Mouse (Mus musculus): ENCODE data around the gene Tjap1. TPM values are rescaled to one million over a fixed set of nuclear protein-coding genes. Genes with fewer than 3 reads are reported as not detected.

Tjap1 gene
- polyA plus RNA-seq, 1 experiment from 2014 or later = 50.9 TPM

DNA sequence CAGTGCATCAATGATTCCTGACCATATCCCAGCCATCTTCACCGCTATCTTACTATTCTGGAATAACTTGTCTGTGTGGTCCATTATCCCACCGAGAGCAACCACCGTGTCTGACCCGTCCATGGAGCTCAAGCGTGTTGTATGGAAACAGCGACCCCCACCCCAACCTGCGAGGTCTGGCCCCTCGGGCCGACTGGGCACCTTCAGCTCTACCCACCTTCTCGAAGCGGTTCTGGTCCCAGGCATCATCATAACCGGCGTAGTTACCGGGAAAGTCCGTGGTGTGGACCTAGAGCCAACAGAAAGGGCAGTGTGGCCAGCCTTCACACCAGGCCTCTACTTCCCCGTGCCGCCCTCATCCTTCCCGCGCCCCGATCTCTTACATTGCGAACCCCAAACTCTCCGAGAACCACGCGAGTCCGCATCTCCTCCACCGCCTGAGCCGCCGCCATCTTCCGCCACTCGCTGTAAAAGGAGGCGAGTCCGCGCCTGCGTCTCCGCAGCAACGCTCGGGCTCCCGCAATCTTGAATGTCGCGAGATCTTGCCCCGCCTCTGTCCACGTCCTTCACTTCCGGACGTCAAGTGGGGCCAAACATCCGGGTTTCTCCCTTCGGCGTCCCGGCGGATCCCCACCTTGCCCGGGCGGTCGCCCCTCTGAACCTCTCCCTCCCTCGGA lies 35.2 kb downstream of the Tjap1 start, which contains the start of the genes Polr1c and Yipf3:
Polr1c (minus strand) TSS at position 543 of the 677 bp plus-strand sequence.
Yipf3 (plus strand) TSS at position 569 of the 677 bp plus-strand sequence.
- H3K4me1 ChIP-seq = peaks cover 23% of the 10 kb centered on the region
- H3K4me3 ChIP-seq = peak within 1 kb of the TSS; percentile 91
- no peaks in the 10 kb centered on the region for H3K9me3 ChIP-seq
- H3K27me3 ChIP-seq = no peaks in the 10 kb centered on the region
- WGBS = under 1% methylated on average over 53 of the region's 53 CpGs
- H3K27ac ChIP-seq = peak within 1 kb of the TSS; percentile 83
- H3K4me2 ChIP-seq = peak within 1 kb of the TSS; percentile 77
- peak within 1 kb of the TSS; percentile 98 for H3K9ac ChIP-seq
- H3K36me3 ChIP-seq = peaks cover 73% of the 10 kb centered on the region
- peak; percentile 89 for ATAC-seq (ENCODE audit: insufficient number of reproducible peaks, low FRiP score, low TSS enrichment, low read depth)

DNA sequence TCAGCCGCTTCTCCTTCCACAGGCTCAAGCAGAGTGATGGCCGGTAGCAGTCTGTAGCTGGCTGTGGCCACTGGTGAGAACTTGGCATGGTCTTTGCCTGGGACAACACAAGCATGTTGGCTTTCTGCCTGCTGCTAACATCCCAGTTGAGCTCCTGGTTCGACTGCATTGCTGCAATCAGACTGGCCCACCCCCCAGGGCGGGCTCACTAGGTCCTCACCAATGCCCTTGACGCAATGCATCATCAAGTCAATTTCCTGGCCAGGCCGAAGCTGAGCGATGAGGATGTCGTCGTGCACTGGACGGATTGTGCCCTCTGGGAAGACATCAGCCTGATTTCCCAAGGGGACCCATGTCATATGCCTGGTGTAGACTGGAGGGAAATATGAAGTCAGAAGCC lies 38.2 kb downstream of the Tjap1 start:
- 74% methylated on average over 10 of the region's 10 CpGs for WGBS
- H3K4me3 ChIP-seq = no peak overlapping the region
- H3K4me2 ChIP-seq = no peak overlapping the region
- H3K27ac ChIP-seq = no peak overlapping the region
- H3K27me3 ChIP-seq = no peaks in the 10 kb centered on the region
- H3K4me1 ChIP-seq = peaks cover 18% of the 10 kb centered on the region
- H3K36me3 ChIP-seq = peaks cover 72% of the 10 kb centered on the region
- H3K9me3 ChIP-seq = no peaks in the 10 kb centered on the region
- ATAC-seq (ENCODE audit: insufficient number of reproducible peaks, low FRiP score, low TSS enrichment, low read depth) = no peak
- no peak overlapping the region for H3K9ac ChIP-seq

DNA sequence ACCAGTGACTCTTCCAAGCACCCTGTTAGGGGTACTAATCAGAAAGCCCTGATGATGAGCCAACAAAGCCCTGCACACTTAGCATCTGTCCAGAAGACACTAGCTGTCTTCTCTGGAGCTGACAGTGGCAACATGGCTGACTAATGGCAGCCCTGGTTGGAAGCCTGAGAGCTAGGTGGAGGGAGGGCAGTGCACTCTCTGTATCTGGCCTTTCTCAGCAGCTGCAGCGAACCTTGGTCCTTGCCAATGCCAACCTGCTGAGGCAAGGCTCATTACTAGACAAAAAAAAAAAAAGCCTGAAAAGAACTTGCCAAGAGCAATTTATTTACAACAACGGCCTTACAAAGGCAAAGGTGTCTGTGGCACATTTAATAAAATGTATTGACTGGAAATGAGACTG lies 39.2 kb downstream of the Tjap1 start:
- no peak overlapping the region for H3K4me3 ChIP-seq
- no peak for ATAC-seq (ENCODE audit: insufficient number of reproducible peaks, low FRiP score, low TSS enrichment, low read depth)
- H3K9ac ChIP-seq = no peak overlapping the region
- H3K4me1 ChIP-seq = peaks cover 9% of the 10 kb centered on the region
- H3K36me3 ChIP-seq = peaks cover 76% of the 10 kb centered on the region
- no peak overlapping the region for H3K27ac ChIP-seq
- H3K4me2 ChIP-seq = no peak overlapping the region
- H3K9me3 ChIP-seq = no peaks in the 10 kb centered on the region
- H3K27me3 ChIP-seq = no peaks in the 10 kb centered on the region
- 78% methylated on average over 2 of the region's 2 CpGs for WGBS

DNA sequence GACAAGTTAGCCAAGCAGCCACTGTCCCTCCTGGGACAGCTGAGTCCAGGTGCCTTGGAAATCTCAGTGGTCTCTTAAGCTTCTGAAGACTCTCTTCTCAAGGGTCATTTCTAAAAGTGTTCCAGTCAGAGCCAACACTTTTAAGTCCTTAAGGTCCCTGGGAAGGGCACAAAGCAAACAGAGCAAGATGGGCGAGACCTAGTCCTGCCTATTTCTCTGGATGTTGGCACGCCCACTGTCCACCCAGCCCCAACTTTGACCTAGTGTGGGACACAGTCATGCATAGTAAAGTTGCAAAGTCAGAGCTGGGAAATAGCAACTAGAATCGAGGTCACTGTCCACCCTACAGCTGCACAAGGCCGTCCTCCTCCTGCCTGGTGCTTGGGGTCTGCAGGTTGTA lies 39.8 kb downstream of the Tjap1 start:
- Histone ChIP-seq H3K27me3 (no peaks in the 10 kb centered on the region), H3K4me3 (no peak overlapping the region), H3K27ac (no peak overlapping the region), H3K4me1 (peaks cover 8% of the 10 kb centered on the region), H3K9me3 (no peaks in the 10 kb centered on the region), H3K9ac (no peak overlapping the region), H3K4me2 (no peak overlapping the region), H3K36me3 (peaks cover 82% of the 10 kb centered on the region)
- 84% methylated on average over 4 of the region's 4 CpGs for WGBS
- no peak for ATAC-seq (ENCODE audit: insufficient number of reproducible peaks, low FRiP score, low TSS enrichment, low read depth)

DNA sequence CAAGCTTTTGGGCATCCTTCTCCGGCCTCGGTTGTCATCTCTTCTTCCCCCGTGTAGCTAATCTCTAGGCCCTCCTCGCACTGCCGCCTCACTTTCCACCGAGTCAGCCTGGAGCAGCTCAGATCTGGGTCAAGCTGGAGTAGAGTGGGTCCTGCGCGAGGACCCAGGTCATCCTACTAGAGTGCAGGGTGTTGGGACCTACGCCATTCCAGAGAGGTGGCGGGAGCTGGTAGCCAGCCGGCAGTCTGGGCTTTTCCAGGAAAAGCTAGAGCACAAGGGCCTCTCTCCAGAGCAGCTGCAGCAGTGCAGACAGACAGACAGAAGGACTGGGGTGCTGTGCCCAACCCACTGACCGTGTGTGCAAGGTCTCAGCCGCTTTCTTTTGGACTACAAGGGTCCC lies 40.6 kb downstream of the Tjap1 start:
- Histone ChIP-seq H3K9me3 (no peaks in the 10 kb centered on the region), H3K36me3 (peaks cover 89% of the 10 kb centered on the region), H3K4me2 (no peak overlapping the region), H3K27ac (no peak overlapping the region), H3K4me1 (peaks cover 8% of the 10 kb centered on the region), H3K27me3 (no peaks in the 10 kb centered on the region), H3K4me3 (no peak overlapping the region), H3K9ac (no peak overlapping the region)
- 86% methylated on average over 13 of the region's 13 CpGs for WGBS
- no peak for ATAC-seq (ENCODE audit: insufficient number of reproducible peaks, low FRiP score, low TSS enrichment, low read depth)

DNA sequence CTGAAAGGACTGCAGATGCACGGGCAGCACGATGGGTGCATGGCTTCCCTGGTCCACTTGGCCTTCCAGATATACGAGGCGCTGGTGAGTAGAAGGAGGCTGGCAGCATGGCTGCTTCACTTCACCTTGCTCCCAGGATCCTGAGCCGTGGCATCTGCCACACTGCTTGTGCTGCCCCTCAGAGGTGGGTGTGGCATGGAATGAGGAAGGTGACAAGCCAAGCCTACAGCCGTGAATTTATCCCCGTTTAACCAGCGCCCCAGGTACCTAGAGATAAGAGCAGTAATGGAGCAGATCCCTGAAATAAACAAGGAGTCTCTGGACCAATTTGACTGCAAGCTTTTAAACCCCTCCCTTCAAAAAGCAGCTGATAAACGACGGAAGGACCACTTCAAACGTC lies 41.4 kb downstream of the Tjap1 start:
- no peak for ATAC-seq (ENCODE audit: insufficient number of reproducible peaks, low FRiP score, low TSS enrichment, low read depth)
- 63% methylated on average over 11 of the region's 11 CpGs for WGBS
- Histone ChIP-seq H3K27ac (no peak overlapping the region), H3K4me2 (no peak overlapping the region), H3K27me3 (no peaks in the 10 kb centered on the region), H3K36me3 (peaks cover 97% of the 10 kb centered on the region), H3K9ac (no peak overlapping the region), H3K4me1 (no peaks in the 10 kb centered on the region), H3K4me3 (no peak overlapping the region), H3K9me3 (no peaks in the 10 kb centered on the region)

DNA sequence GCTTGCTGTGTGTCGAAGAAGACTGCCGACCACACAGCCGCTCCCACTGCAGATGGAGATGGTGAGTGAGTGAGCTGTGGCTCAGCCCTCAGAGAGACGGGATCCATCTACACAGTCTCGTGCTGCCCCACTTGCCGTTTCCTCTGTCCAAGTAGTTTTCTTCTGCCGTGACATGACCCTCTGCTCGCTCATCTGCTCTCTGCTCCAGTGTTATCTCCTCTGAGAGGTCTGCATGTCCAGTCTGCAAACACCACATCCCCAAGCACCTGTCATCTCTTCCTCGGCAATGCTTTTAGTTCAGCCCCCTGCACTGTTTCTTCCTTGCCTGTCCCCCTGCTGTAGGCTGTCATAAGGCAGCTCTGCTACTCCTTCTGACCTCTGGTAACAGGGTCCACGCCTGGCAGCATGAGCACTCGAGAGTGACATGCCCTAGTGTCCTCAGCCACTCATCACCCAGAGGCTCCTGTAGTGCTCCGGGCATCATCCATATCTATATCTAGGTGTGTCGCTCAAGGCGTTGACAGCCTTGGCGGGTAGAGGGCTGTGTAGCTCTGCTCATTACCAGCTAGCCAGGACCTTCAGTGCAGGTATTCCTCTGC lies 43.2 kb downstream of the Tjap1 start:
- ATAC-seq (ENCODE audit: insufficient number of reproducible peaks, low FRiP score, low TSS enrichment, low read depth) = no peak
- 90% methylated on average over 15 of the region's 15 CpGs for WGBS

DNA sequence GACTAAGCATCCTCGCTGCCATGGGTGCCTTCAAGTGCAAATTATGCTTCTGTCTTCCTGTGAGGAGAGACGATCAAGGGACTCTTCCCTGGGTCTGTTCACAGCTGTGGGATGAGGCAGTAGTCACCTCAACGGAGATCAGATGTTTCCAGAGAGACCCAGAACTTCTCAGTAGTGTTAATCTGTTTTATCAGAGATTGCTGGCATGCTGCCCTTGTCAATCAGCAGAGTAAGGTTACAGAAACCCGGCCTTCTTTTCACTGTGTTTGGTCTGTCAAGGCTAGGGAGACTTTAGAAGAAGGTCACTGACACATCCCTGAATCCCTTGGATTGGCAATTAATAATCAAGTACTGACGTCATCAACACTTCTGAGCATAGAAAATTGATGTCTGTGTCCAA lies 45.3 kb downstream of the Tjap1 start:
- no peak overlapping the region for H3K4me3 ChIP-seq
- H3K4me2 ChIP-seq = no peak overlapping the region
- H3K4me1 ChIP-seq = no peaks in the 10 kb centered on the region
- no peak for ATAC-seq (ENCODE audit: insufficient number of reproducible peaks, low FRiP score, low TSS enrichment, low read depth)
- no peaks in the 10 kb centered on the region for H3K27me3 ChIP-seq
- no peak overlapping the region for H3K27ac ChIP-seq
- WGBS = 81% methylated on average over 5 of the region's 5 CpGs
- peaks cover 88% of the 10 kb centered on the region for H3K36me3 ChIP-seq
- H3K9me3 ChIP-seq = no peaks in the 10 kb centered on the region
- no peak overlapping the region for H3K9ac ChIP-seq

More for the DNA sequence above, 43.2 kb downstream of the Tjap1 start:
- Histone ChIP-seq H3K9ac (no peak overlapping the region), H3K9me3 (no peaks in the 10 kb centered on the region), H3K36me3 (peaks cover 92% of the 10 kb centered on the region), H3K27ac (no peak overlapping the region), H3K4me2 (no peak overlapping the region), H3K27me3 (no peaks in the 10 kb centered on the region), H3K4me3 (no peak overlapping the region), H3K4me1 (no peaks in the 10 kb centered on the region)

DNA sequence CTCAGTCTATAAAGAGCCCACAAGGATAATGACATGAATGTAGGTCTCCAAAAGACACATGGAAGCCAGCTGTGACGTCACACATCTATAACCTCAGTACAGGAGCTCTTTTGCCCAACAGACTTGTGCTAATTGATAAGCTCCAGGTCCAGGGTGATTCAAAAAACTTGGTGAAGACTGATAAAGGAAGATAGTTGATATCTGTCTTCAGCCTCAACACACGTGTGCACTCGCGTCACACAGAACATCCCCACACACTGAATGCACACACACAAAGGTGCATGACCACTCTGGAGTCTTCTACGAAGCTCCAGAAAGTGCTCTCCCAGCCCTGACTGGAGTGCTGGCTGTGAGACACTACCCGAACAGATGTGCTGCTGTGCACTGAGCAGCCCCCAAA lies 45.7 kb downstream of the Tjap1 start:
- Histone ChIP-seq H3K4me2 (no peak overlapping the region), H3K27me3 (no peaks in the 10 kb centered on the region), H3K36me3 (peaks cover 84% of the 10 kb centered on the region), H3K9ac (no peak overlapping the region), H3K9me3 (no peaks in the 10 kb centered on the region), H3K4me3 (no peak overlapping the region), H3K27ac (no peak overlapping the region), H3K4me1 (no peaks in the 10 kb centered on the region)
- WGBS = 89% methylated on average over 6 of the region's 6 CpGs
- ATAC-seq (ENCODE audit: insufficient number of reproducible peaks, low FRiP score, low TSS enrichment, low read depth) = no peak

DNA sequence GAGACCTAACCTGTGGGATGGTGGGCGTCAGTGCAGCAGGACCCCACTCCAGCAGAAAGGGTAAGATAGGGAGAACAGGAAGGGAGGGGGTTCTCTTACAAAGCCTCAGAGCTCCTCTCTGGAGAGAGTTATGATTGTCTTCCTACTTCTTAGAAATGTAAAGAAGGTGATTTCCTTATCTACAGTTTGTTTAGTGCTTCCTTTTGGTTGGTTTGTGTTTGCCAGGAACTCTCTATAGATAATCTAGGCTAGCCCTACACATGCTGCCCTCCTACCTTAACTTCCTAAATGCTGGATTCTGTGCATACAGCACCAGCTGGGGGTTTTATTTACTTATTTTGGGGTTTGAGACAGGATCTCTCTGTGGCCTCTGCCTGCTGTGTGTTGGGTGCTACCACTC lies 46.8 kb downstream of the Tjap1 start:
- H3K4me3 ChIP-seq = no peak overlapping the region
- 89% methylated on average over 1 of the region's 1 CpGs for WGBS
- H3K4me2 ChIP-seq = no peak overlapping the region
- no peak overlapping the region for H3K27ac ChIP-seq
- no peak for ATAC-seq (ENCODE audit: insufficient number of reproducible peaks, low FRiP score, low TSS enrichment, low read depth)
- H3K27me3 ChIP-seq = no peaks in the 10 kb centered on the region
- peaks cover 81% of the 10 kb centered on the region for H3K36me3 ChIP-seq
- H3K9me3 ChIP-seq = no peaks in the 10 kb centered on the region
- H3K4me1 ChIP-seq = no peaks in the 10 kb centered on the region
- no peak overlapping the region for H3K9ac ChIP-seq

DNA sequence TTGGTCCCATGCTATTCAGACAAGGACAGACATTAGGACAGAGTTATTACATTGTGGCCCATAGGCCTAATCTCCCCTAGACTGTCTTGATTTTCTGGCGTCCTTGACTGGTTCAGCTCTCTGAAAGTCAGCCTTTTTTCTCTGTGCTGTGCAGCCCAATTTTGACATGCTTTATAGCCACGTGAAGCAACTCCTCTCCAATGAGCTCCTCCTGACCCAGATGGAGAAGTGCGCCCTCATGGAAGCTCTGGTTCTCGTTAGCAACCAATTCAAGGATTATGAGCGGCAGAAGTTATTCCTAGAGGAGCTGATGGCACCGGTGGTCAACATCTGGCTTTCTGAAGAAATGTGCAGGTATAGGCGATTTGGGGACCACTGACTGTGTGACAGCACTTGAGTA lies 55.2 kb downstream of the Tjap1 start:
- Histone ChIP-seq H3K9ac (no peak overlapping the region), H3K27ac (no peak overlapping the region), H3K9me3 (no peaks in the 10 kb centered on the region), H3K4me1 (no peaks in the 10 kb centered on the region), H3K27me3 (no peaks in the 10 kb centered on the region), H3K36me3 (peaks cover 90% of the 10 kb centered on the region), H3K4me2 (no peak overlapping the region), H3K4me3 (no peak overlapping the region)
- WGBS = 51% methylated on average over 7 of the region's 7 CpGs
- ATAC-seq (ENCODE audit: insufficient number of reproducible peaks, low FRiP score, low TSS enrichment, low read depth) = no peak

DNA sequence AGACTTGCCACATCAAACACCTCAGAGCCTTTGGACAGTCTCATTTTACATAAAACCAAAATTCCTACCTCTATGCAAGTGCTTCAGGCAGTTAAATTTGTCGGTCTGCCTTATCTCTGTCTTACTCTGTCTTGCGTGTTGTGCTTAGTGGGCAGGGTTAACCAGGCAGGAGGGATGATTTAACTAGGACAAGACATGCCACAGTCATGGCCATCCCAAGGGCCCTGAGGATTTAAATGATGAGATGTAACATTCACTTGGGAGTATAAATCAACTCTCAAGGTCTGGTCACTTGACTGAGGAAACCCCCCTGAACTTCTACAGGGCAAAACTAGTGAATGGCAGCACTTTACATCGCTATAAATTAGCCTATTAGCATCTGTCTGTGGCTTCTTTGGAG lies 61.2 kb downstream of the Tjap1 start:
- no peak for ATAC-seq (ENCODE audit: insufficient number of reproducible peaks, low FRiP score, low TSS enrichment, low read depth)
- H3K27ac ChIP-seq = no peak overlapping the region
- no peaks in the 10 kb centered on the region for H3K9me3 ChIP-seq
- H3K36me3 ChIP-seq = peaks cover 97% of the 10 kb centered on the region
- no peak overlapping the region for H3K9ac ChIP-seq
- no peaks in the 10 kb centered on the region for H3K4me1 ChIP-seq
- WGBS = 88% methylated on average over 3 of the region's 3 CpGs
- no peak overlapping the region for H3K4me3 ChIP-seq
- H3K4me2 ChIP-seq = no peak overlapping the region
- no peaks in the 10 kb centered on the region for H3K27me3 ChIP-seq
